Mouse (Mus musculus) bone marrow, adult 2 months (tissue): Measurements from ENCODE around the gene Fam50b. TPM values are rescaled to one million over a fixed set of nuclear protein-coding genes. Genes with fewer than 3 reads are reported as not detected.

Experiments used
- H3K27ac ChIP-seq: fragments of 200-500 bp; 2 replicates; pipeline ENCODE4 v1.5.1; 2012; ENCODE audit warnings: low read depth, mild to moderate bottlenecking, control low read depth, inconsistent platforms, low read length; ENCODE audit not compliant: control insufficient read depth, poor library complexity, insufficient read depth
- H3K4me1 ChIP-seq: fragments of 200-500 bp; 2 replicates; pipeline ENCODE4 v1.6.1; 2011; ENCODE audit warnings: low read length; ENCODE audit not compliant: control insufficient read depth, insufficient read depth
- H3K4me3 ChIP-seq: fragments of 200-500 bp; replicated peaks from 2 replicates; pipeline ENCODE3; 2011; ENCODE audit warnings: mild to moderate bottlenecking, low read depth, low read length, control low read depth; ENCODE audit not compliant: control insufficient read depth
- CTCF ChIP-seq: fragments of 200-500 bp; IDR thresholded peaks from 2 replicates; pipeline ENCODE4 v1.5.1; 2011; ENCODE audit warnings: low read length, control low read depth; ENCODE audit not compliant: control insufficient read depth, insufficient read depth
- POLR2A ChIP-seq: fragments of 200-500 bp; IDR thresholded peaks from 2 replicates; pipeline ENCODE4 v1.6.1; 2011; ENCODE audit warnings: low read depth, mild to moderate bottlenecking, control low read depth, low read length, borderline replicate concordance; ENCODE audit not compliant: control insufficient read depth
- WGBS: fragments of 180-500 bp; shearing (Covaris S2); methylation state at CpG from one replicate; pipeline ENCODE4 v1.1.7; 2018; 5-methylcytosine and 5-hydroxymethylcytosine counted together
- polyA plus RNA-seq: library from polyadenylated mRNA; stranded (reverse); fragments of >200 nt; gene quantifications from 2 replicates; pipeline ENCODE4 v1.2.4, GENCODE M21; 2011; ENCODE audit warnings: low replicate concordance; ENCODE audit not compliant: missing spikeins, insufficient read depth, insufficient read length

The Fam50b gene
- not detected in 2 replicates for polyA plus RNA-seq

DNA sequence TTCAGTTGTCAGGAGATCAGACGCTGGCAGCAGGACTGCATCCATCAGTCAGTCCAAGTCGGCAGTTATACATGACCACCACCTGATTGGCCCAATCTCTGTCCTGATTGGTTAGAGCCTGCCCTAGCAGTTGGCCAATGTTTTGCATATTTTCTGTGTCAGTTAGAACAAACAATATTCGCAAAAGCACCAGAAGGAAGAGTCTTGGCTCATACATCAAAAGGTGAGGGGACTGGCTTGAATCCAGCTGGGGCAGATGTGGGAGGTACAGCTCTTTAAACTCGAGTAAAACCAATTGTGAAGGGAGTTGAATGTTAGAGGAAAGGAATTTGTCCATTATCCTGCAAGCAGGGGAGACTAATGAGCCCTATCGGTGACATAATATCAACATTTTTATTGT lies at the start of gene Fam50b:
TSS of gene Fam50b (plus strand) at position 165 of the 400 bp plus-strand sequence.
- H3K4me1 ChIP-seq, result no peaks in the 10 kb centered on the region
- 66% methylated on average over 5 of the region's 5 CpGs for WGBS
- no peak within 1 kb of the TSS for H3K4me3 ChIP-seq
- H3K27ac ChIP-seq, result no peak within 1 kb of the TSS
- TF ChIP-seq POLR2A, result no peak
- no peak for TF ChIP-seq CTCF

DNA sequence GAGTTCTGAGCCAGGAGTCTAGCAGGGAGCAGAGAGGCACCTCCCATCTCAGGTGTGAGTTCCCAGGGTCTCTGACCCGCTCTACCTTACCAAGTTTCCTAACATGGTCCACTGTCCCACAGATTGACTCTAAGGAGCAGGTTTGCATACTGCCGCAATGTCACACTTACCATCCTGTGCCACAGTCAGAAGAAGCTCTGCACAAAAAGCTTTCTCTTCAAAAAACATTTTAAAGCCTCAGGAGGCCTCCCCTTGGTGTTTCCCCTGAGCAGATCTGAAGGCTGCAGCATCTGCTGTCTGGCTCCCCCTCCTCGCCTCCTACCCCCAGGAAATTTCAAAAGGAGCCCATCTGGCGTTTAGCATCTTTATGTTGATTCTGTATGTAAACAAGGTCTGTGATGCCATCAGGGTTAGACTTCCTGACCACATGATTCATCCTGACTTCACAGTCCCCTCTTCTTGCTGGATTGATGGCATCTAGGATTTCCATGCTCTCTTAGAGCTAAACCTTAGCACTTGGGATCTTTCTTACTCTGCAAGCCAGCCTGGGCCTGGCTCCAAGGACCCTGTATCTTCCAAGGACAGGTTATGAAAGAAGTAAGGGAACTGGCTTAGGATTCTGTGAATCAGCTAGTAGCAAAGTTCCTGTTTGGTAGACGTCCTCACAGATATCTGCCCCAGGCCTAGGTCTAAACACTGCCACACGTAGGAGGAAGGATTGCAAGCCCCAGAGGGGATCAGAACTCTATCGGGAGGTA lies 49.5 kb upstream of the Fam50b start:
- Histone ChIP-seq H3K4me3 (no peak overlapping the region), H3K27ac (no peak overlapping the region), H3K4me1 (no peaks in the 10 kb centered on the region; the same call in 1 of the 2 replicates)
- TF ChIP-seq CTCF, result no peak
- TF ChIP-seq POLR2A, result no peak
- WGBS, result 62% methylated on average over 7 of the region's 7 CpGs

DNA sequence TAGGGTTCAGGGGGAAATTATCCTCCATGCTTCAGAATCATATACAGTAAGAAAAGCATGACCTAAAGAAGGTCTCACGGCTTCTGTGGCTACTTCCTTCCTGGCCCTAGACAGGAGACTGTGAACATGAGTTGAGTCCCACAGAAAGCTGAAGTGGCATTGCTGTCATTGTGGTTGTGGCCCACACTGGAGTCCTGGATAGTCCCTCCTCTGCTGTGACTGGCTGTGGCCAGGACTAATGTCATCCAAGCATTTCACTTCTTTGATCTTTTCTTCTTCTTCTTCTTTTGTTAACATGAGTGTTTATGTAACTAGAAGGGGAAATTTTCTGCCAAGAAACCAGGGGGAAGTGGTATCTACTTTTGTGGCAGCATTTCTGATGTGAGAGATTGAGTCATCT lies 43.6 kb upstream of the Fam50b start:
- H3K4me3 ChIP-seq, result no peak overlapping the region
- no peaks in the 10 kb centered on the region; the same call in 1 of the 2 replicates for H3K4me1 ChIP-seq
- WGBS, result 3% methylated on average over 1 of the region's 1 CpGs
- H3K27ac ChIP-seq, result no peak overlapping the region
- TF ChIP-seq POLR2A, result no peak
- no peak for TF ChIP-seq CTCF

DNA sequence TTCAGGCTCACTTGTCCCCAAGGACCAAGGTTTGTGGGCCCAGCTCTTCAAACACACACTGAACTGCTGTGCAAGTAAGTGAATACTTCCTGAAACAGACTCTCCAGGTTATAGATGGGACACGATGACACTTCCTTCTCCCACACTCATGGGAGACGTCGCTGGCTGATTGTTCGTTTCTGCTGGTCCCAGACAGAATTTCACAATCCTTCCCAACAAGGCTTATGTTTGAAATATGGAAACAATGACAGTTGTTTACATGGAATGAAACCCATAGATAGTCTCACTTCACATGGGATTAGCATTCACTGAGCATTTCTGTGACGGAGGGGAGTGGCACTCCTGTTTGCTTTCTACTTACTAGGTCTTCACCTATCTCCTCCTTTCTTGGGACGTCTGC lies 41.5 kb upstream of the Fam50b start:
- WGBS, result 51% methylated on average over 6 of the region's 6 CpGs
- TF ChIP-seq CTCF (no peak), POLR2A (no peak)
- Histone ChIP-seq H3K4me3 (no peak overlapping the region), H3K4me1 (no peaks in the 10 kb centered on the region; the same call in 1 of the 2 replicates), H3K27ac (no peak overlapping the region)

DNA sequence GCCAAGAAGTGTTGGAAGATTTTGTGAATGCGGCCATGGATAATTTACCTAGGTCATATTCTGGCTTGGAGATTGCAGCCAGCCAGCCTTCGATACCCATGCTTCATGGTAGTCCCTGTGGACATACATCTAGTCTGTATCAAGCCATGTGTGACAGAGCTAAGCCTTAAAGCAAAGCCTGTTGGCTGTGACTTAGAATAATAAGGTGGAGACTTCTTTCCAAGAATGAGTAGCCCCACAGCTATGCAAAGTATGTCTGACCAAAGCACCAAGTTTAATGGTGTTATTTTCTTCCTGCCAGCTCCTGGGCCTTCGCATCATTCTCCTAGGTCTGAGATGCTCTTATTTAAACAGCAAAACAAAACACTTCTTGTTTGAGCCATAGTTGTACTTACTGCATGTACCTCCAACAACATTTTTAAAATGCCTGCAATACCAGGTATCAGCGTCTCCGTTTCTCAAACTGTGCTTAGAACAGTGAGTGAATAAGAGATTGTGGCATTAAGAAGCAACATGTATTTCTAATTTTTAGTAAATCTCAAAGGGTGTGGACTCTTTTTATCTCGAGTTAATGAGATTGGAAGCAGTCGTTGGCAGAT lies 37.8 kb upstream of the Fam50b start:
- no peak overlapping the region for H3K27ac ChIP-seq
- WGBS, result 79% methylated on average over 7 of the region's 7 CpGs
- no peak overlapping the region for H3K4me3 ChIP-seq
- no peak for TF ChIP-seq CTCF
- no peak for TF ChIP-seq POLR2A
- no peaks in the 10 kb centered on the region; the same call in 1 of the 2 replicates for H3K4me1 ChIP-seq

DNA sequence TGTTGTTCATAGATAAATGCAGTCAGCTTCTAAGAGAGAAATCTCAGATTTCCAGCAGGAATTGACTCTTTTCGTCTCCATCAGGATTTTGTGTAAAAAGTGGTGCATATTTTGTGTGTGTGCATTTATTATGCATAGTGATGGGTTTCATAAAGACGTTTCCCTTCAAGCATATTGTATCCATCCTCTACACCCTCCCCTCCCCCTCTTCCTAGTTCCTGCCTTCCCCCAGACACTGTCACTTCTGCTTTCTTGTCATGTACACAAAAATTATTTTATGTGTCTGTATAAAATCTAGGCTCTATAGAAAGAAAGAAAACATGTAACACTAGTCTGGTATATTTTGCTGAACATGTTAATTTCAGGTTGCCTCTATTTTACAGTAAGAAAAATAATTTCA lies 34.6 kb upstream of the Fam50b start:
- H3K4me1 ChIP-seq, result peaks cover 2% of the 10 kb centered on the region
- 23% methylated on average over 2 of the region's 2 CpGs for WGBS
- H3K27ac ChIP-seq, result no peak overlapping the region
- no peak overlapping the region for H3K4me3 ChIP-seq
- TF ChIP-seq POLR2A, result no peak
- no peak for TF ChIP-seq CTCF

DNA sequence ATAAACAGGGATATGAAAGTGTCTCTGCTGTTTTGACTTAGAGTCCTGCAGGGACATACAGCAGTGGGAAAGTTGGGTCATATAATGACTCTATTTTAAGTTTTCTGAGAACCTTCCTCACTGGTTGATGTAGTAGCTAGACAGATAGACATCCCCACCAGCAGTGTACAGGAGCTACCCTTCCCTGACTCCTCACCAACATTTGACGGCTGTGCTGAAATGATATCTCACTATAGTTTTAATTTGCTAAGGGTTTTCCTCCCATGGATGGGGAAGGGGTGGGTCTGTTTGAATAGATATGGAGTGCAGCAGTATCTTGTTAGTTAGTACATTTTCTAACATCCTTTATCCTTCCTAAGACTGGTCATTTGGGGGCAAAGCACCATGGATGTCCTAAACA lies 34.0 kb upstream of the Fam50b start:
- WGBS, result 48% methylated on average over 1 of the region's 1 CpGs
- Histone ChIP-seq H3K4me3 (no peak overlapping the region), H3K4me1 (peaks cover 2% of the 10 kb centered on the region), H3K27ac (no peak overlapping the region)
- TF ChIP-seq CTCF (no peak), POLR2A (no peak)

DNA sequence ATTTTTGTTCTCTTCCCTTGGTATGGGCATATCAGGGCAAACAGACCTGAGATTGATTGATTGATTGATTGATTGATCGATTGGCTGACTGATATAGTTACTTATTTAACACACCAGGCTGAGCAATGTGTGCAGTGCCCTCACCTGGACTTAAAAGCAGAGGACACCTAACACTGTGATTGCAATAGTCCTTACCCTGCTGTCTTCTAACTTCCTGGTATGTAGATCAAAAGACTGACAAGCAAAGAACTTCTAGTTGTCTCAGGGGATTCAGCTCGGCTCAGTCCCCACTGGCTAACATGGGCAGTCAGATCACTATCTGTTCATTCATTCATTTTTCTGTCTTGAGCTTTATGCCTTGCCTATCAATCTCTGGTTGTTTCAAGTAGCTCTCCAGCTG lies 31.3 kb upstream of the Fam50b start:
- Histone ChIP-seq H3K4me1 (peaks cover 2% of the 10 kb centered on the region), H3K27ac (no peak overlapping the region), H3K4me3 (no peak overlapping the region)
- 38% methylated on average over 2 of the region's 2 CpGs for WGBS
- TF ChIP-seq CTCF, result no peak
- no peak for TF ChIP-seq POLR2A
